Mouse (Mus musculus) left cerebral cortex, adult 2 months (tissue): ENCODE measurements at regions not wholly inside any gene's neighbourhood (a gene's known extent, or its start where the extent isn't known, plus 50 kb on each side); places are given as distances from the start of the nearest gene placed in this dataset.

Experiments
- DNase-seq, 2 experiments: peaks; one replicate each; pipeline ENCODE4 v3.0.0; 2021 to 2022; ENCODE audit warnings: low spot score in 2 of 2, mixed read lengths in 1 of 2; ENCODE audit errors: extremely low spot score in 1 of 2
- H3K27ac ChIP-seq: fragments of 200-600 bp; 2 replicates; pipeline ENCODE4 v1.8.1; 2022
- H3K4me3 ChIP-seq: fragments of 200-600 bp; 2 replicates; pipeline ENCODE4 v1.8.1; 2022
- CTCF ChIP-seq: fragments of 200-600 bp; IDR thresholded peaks from 2 replicates; pipeline ENCODE4 v1.8.1; 2022; ENCODE audit warnings: antibody characterized with exemption, mild to moderate bottlenecking, moderate library complexity
- intact Hi-C: fragments of 180-260 bp; cut with DNase I; formaldehyde crosslinking; loops from one replicate; pipeline ENCODE4 v1.15.1; 2025

- TF ChIP-seq CTCF: no peak
- no peak for DNase-seq
- intact Hi-C loops: loop anchor here (5.0 kb wide), 1 partner anchor 355 kb away; the partner anchor contains the start of gene Adgrl2
- no peak overlapping the region for H3K27ac ChIP-seq
- no peak overlapping the region for H3K4me3 ChIP-seq
Observed at GRCm38 (mm10) chr3:149347241-149347992, 357.1 kb upstream of the Adgrl2 start.

- TF ChIP-seq CTCF: no peak
- Histone ChIP-seq H3K4me3 (no peak overlapping the region), H3K27ac (no peak overlapping the region)
- no peak for DNase-seq
- intact Hi-C loops: no loop called here
Observed at GRCm38 (mm10) chr3:149342511-149342910, 352.2 kb upstream of the Adgrl2 start.

GRCm38 (mm10) chr3:149339374-149339753 lies 349.0 kb upstream of the Adgrl2 start:
- H3K4me3 ChIP-seq: no peak overlapping the region
- no peak for DNase-seq
- no peak overlapping the region for H3K27ac ChIP-seq
- intact Hi-C loops: no loop called here
- no peak for TF ChIP-seq CTCF

DNA sequence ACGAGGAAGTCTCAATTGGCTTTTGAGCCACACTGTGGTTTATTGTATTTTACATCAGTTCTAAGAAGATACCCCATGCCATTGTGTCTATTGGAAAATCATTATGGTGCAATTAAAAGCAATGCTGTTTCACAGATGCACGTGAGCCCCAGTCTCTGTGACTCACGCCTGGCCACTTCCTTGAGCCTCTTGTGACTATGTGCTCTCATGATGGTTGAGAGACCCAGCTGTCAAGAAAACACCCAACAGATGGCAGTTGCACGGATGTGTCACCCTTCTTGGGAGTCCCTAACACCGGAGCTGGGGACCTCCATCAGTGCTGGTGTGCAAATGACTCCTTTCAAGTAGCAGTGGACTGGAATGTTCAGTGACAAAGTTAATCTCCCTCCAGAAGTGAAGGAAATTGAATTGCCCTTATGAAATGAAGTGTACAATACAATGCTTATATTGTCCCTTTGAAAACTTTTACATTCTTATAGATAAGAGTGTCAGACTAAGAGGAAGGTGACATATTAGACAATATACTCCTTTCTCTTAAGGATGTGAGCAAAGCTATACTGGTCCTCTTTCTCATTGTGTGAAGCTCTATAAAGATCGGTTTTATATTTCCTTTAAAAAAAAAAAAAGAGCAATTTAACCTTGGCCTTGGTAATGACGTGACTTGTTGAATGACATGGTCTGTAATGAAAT lies 348.5 kb upstream of the Adgrl2 start:
- DNase-seq: no peak
- intact Hi-C loops: no loop called here
- no peak overlapping the region for H3K4me3 ChIP-seq
- no peak overlapping the region for H3K27ac ChIP-seq
- no peak for TF ChIP-seq CTCF

DNA sequence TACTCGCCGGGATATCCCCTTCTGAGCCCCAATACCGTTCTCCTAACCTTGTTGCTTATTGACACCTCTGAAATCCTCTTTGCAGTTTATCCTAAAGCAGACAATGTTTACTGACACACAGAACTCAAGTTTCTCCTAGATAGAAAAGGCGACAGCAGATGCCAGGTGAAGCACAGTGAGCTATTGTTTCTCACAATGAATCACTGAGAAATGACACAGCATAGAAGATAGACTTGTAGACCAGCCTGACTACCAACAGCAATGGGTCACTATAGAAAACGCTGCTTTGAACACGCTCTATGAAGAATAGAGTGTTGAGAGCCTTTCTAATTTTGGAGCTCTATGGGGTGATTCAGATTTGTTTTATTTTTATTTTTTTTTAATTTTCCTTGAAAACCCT lies 344.9 kb upstream of the Adgrl2 start:
- H3K27ac ChIP-seq: no peak overlapping the region
- H3K4me3 ChIP-seq: no peak overlapping the region
- intact Hi-C loops: no loop called here
- no peak for TF ChIP-seq CTCF
- DNase-seq: no peak

GRCm38 (mm10) chr3:149333607-149334006 lies 343.3 kb upstream of the Adgrl2 start:
- TF ChIP-seq CTCF: no peak
- DNase-seq: no peak
- no peak overlapping the region for H3K4me3 ChIP-seq
- intact Hi-C loops: no loop called here
- no peak overlapping the region for H3K27ac ChIP-seq

DNA sequence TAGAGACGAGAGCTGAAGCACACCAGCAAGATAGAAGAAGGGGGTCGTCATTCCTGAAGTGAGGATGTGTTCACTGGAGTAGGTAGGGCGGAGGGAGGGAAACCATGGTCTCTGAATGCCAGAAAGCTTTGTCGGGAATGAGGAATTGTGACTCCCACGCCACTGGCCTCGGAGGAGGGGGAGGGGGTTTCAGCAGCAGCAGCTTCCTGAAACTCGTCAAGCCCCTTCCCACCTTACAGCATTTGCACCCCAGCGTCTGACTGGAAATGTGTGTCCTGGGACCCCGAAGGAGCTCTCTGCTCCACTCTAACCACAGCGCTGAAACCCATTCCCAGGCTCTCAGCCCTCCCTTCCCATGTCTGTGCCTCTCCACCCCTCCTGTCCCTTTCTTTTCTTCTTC lies 342.8 kb upstream of the Adgrl2 start:
- no peak for TF ChIP-seq CTCF
- no peak for DNase-seq
- no peak overlapping the region for H3K4me3 ChIP-seq
- intact Hi-C loops: no loop called here
- no peak overlapping the region for H3K27ac ChIP-seq

DNA sequence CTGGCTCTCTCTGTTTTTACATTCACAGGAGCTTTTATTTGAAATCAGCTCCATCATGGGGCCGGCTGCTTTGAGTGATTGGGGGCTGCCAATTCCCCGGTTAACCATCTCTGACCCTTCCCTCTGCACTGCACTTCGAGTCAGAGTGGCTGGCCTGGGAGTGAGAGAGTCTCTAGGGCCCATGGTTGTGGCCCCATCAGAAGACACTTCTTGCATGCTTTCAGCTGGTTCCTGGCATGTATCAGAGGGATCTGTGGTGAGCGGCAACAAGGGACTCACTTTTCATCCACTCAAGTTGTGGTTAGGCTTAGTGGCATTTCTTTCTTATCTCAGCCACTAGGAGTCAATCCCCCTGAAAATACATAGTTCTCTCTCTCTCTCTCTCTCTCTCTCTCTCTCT lies 341.8 kb upstream of the Adgrl2 start:
- H3K27ac ChIP-seq: no peak overlapping the region
- no peak for DNase-seq
- intact Hi-C loops: no loop called here

DNA sequence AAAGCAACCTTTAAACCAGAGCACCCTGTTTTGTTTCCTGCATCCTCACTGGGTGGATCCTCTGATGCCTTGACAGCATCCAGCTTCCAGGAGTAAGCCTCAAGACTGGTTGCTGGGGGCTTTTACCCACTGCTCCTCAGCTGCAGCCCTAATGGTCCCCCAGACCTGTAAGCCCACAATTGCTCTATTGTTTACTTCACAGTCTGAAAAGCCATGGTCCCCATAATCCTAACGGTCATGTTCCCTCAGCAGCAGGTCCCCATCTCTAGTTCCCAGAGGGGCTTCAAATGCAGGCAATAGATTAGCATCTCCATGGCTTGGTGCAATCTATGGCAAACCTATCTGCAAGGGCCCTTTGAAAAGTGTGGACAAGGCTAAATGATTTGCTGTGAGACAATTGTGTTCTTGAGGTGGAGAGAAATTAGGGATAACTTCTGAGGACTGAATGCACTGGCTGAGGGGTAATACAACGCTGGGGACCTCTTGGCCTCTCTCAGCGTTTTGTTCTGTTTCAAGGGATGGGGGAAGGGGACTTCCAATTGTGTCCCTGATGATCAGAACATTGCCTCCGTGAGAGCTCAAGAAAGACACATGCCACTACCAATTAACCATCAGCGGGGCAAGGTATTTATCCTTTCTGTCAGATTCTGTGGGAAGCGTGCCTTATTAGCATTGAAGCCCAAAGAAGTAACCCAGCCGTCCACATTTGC lies 341.1 kb upstream of the Adgrl2 start:
- no peak overlapping the region for H3K4me3 ChIP-seq
- no peak overlapping the region for H3K27ac ChIP-seq
- intact Hi-C loops: no loop called here
- TF ChIP-seq CTCF: no peak
- no peak for DNase-seq

More for the DNA sequence above, 341.8 kb upstream of the Adgrl2 start:
- no peak overlapping the region for H3K4me3 ChIP-seq
- no peak for TF ChIP-seq CTCF

DNA sequence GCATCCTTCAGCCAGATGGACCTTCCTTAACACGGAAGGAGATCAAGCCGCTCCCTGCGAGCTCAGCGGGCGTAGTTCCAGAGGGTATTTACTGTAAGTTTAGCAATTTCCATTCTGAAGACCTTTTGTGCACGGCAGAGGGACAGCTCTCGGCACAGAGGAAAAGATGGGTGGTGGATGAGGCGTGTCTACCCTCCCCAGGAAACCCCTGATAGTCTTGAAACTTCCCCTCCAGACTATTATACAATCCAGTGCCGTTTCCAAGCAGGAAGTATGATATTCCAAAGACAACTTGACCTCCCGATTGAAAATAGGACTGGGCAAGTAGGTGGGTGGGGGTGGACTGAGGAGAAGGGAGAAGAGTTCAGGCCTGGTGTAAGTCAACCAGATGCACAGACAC lies 340.4 kb upstream of the Adgrl2 start:
- H3K4me3 ChIP-seq: no peak overlapping the region
- intact Hi-C loops: no loop called here

GRCm38 (mm10) chr3:149330041-149330440 lies 339.7 kb upstream of the Adgrl2 start:
- no peak for TF ChIP-seq CTCF
- no peak for DNase-seq
- intact Hi-C loops: no loop called here

More for the DNA sequence above, 340.4 kb upstream of the Adgrl2 start:
- DNase-seq: no peak
- no peak for TF ChIP-seq CTCF
- no peak overlapping the region for H3K27ac ChIP-seq

GRCm38 (mm10) chr3:149329615-149330014 lies 339.3 kb upstream of the Adgrl2 start:
- intact Hi-C loops: no loop called here
- TF ChIP-seq CTCF: no peak
- Histone ChIP-seq H3K27ac (no peak overlapping the region), H3K4me3 (no peak overlapping the region)
- DNase-seq: no peak

More at GRCm38 (mm10) chr3:149330041-149330440, 339.7 kb upstream of the Adgrl2 start:
- no peak overlapping the region for H3K4me3 ChIP-seq
- no peak overlapping the region for H3K27ac ChIP-seq
